Comparison of ENCODE assay signal across 8 mouse cellular contexts in genomic region chr11:97684766-97685165, GRCm38 (mm10). TPM values are rescaled to one million over a fixed set of nuclear protein-coding genes. Genes with fewer than 3 reads are reported as not detected.
DNase-seq lines count a peak whose midpoint lies in the region; ATAC-seq and TF ChIP-seq lines count a peak whose summit lies in the region.

No protein-coding gene starts in this region.

- no peak overlapping the region for H3K9ac ChIP-seq in limb, embryonic 12.5 days (replicated peaks)
- H3K9ac ChIP-seq in embryonic facial prominence, embryonic 14.5 days (ENCODE audit: low read depth, low read length), result no peak overlapping the region
- no peak overlapping the region for H3K9ac ChIP-seq in kidney, postnatal 0 days (ENCODE audit: low read depth, low read length)

- peak overlapping the region; percentile 89 for H3K4me2 ChIP-seq in limb, embryonic 12.5 days
- peak overlapping the region; percentile 71; the same call in 1 of the 2 replicates for H3K4me2 ChIP-seq in embryonic facial prominence, embryonic 14.5 days (ENCODE audit: low read depth, low read length)
- H3K4me2 ChIP-seq in kidney, postnatal 0 days (ENCODE audit: low read length), result no peak overlapping the region

- ATAC-seq in limb, embryonic 12.5 days (ENCODE audit: insufficient number of reproducible peaks, insufficient read depth, low FRiP score, low TSS enrichment, low read depth), result no peak
- ATAC-seq in embryonic facial prominence, embryonic 14.5 days (ENCODE audit: low read depth), result no peak
- ATAC-seq in kidney, postnatal 0 days (replicated peaks; ENCODE audit: low FRiP score, low read depth), result no peak
- no peak for ATAC-seq in granulocyte monocyte progenitor cell, adult 5-6 weeks (replicated peaks; ENCODE audit: poor library complexity, severe bottlenecking)

- H3K4me3 ChIP-seq in limb, embryonic 12.5 days (replicated peaks), result 0 out of 2 replicates have a peak overlapping the region, but pooled peaks have one; percentile 44
- no peak overlapping the region for H3K4me3 ChIP-seq in limb, embryonic 10.5 days
- no peak overlapping the region for H3K4me3 ChIP-seq in embryonic facial prominence, embryonic 14.5 days (ENCODE audit: low read depth, low read length)
- H3K4me3 ChIP-seq in kidney, postnatal 0 days (replicated peaks; ENCODE audit: low read depth, low read length), result no peak overlapping the region

- 36% methylated on average over 7 of the region's 7 CpGs for WGBS in limb, embryonic 12.5 days
- WGBS in limb, embryonic 10.5 days, result 39% methylated on average over 7 of the region's 7 CpGs
- 37% methylated on average over 6 of the region's 7 CpGs for WGBS in embryonic facial prominence, embryonic 14.5 days
- WGBS in kidney, postnatal 0 days, result 28% methylated on average over 7 of the region's 7 CpGs

- no peaks in the 10 kb centered on the region for H3K9me3 ChIP-seq in limb, embryonic 12.5 days
- H3K9me3 ChIP-seq in limb, embryonic 10.5 days (replicated peaks), result no peaks in the 10 kb centered on the region
- no peaks in the 10 kb centered on the region for H3K9me3 ChIP-seq in embryonic facial prominence, embryonic 14.5 days (ENCODE audit: control insufficient read depth, low read length)
- no peaks in the 10 kb centered on the region for H3K9me3 ChIP-seq in kidney, postnatal 0 days (replicated peaks; ENCODE audit: low read length)

- H3K27ac ChIP-seq in limb, embryonic 12.5 days, result peak overlapping the region; percentile 31; the same call in 1 of the 2 replicates
- H3K27ac ChIP-seq in limb, embryonic 10.5 days, result no peak overlapping the region
- no peak overlapping the region for H3K27ac ChIP-seq in embryonic facial prominence, embryonic 14.5 days (replicated peaks; ENCODE audit: low read depth, low read length)
- H3K27ac ChIP-seq in kidney, postnatal 0 days, result peak overlapping the region; percentile 70

- no peaks in the 10 kb centered on the region for H3K27me3 ChIP-seq in limb, embryonic 12.5 days
- H3K27me3 ChIP-seq in limb, embryonic 10.5 days (ENCODE audit: low read depth, poor library complexity, severe bottlenecking), result no peaks in the 10 kb centered on the region
- H3K27me3 ChIP-seq in embryonic facial prominence, embryonic 14.5 days (replicated peaks; ENCODE audit: control insufficient read depth, insufficient read depth, low read length), result no peaks in the 10 kb centered on the region
- H3K27me3 ChIP-seq in kidney, postnatal 0 days (ENCODE audit: insufficient read depth, low read length), result no peaks in the 10 kb centered on the region

- peaks cover 64% of the 10 kb centered on the region for H3K36me3 ChIP-seq in limb, embryonic 12.5 days
- peaks cover 66% of the 10 kb centered on the region for H3K36me3 ChIP-seq in limb, embryonic 10.5 days
- H3K36me3 ChIP-seq in embryonic facial prominence, embryonic 14.5 days (ENCODE audit: control insufficient read depth, insufficient read depth, low read length), result peaks cover 49% of the 10 kb centered on the region
- peaks cover 21% of the 10 kb centered on the region for H3K36me3 ChIP-seq in kidney, postnatal 0 days (ENCODE audit: insufficient read depth, low read length)

- DNase-seq in adrenal gland, postnatal 14 days, result peak; percentile 59
- DNase-seq in adrenal gland, adult 18-20 months (ENCODE audit: low spot score in 2 of 2), result no peak
- no peak for DNase-seq in limb, embryonic 10.5 days (ENCODE audit: low spot score)
- DNase-seq in embryonic facial prominence, embryonic 14.5 days (ENCODE audit: low spot score), result no peak
- DNase-seq in kidney, postnatal 0 days (ENCODE audit: low spot score), result no peak
- DNase-seq in urinary bladder, adult 18-20 months (ENCODE audit: low spot score in 2 of 2), result no peak

- TF ChIP-seq CTCF in kidney, postnatal 0 days (IDR thresholded peaks at IDR 0.05; ENCODE audit: low read depth), result no peak

- peaks cover 27% of the 10 kb centered on the region for H3K4me1 ChIP-seq in limb, embryonic 12.5 days (replicated peaks)
- peaks cover 30% of the 10 kb centered on the region for H3K4me1 ChIP-seq in limb, embryonic 10.5 days
- 0 out of 2 replicates have a peak, but pooled peaks cover 3% of the 10 kb centered on the region for H3K4me1 ChIP-seq in embryonic facial prominence, embryonic 14.5 days (ENCODE audit: control insufficient read depth, insufficient read depth, low read length)
- peaks cover 22% of the 10 kb centered on the region; the same call in 1 of the 2 replicates for H3K4me1 ChIP-seq in kidney, postnatal 0 days (replicated peaks; ENCODE audit: insufficient read depth, low read length)

RNA-seq across cellular contexts. Expression of gene Cisd3, which starts 0.9 kb away (rescaled TPM):
- 277 and 297 TPM in 2 replicates for total RNA-seq in adrenal gland, postnatal 14 days (2021)
- 100 to 1,000 TPM; 165 to 273 TPM for total RNA-seq in adrenal gland, adult 18-20 months (2021)
- polyA plus RNA-seq in limb, embryonic 12.5 days (2016; fragmentation: Nextera tagmentation; extraction: Ambion mirVana), result 10.0 and 11.3 TPM in 2 replicates
- polyA plus RNA-seq in limb, embryonic 10.5 days (2016; fragmentation: Nextera tagmentation; extraction: Ambion mirVana), result 9.4 and 15.3 TPM in 2 replicates
- 24.5 and 29.3 TPM in 2 replicates for polyA plus RNA-seq in embryonic facial prominence, embryonic 14.5 days (2014; fragmentation: Nextera tagmentation; extraction: Ambion mirVana)
- 69.2 and 70.9 TPM in 2 replicates for polyA plus RNA-seq in kidney, postnatal 0 days (2015; fragmentation: Nextera tagmentation; extraction: Ambion mirVana)
- total RNA-seq in granulocyte monocyte progenitor cell, adult 5-6 weeks (2014; fragmentation: Nextera tagmentation), result 48.1 and 62.9 TPM in 2 replicates
- total RNA-seq in granulocyte monocyte progenitor cell, adult 5-6 weeks (2017), result 0.82 and 6.5 TPM in 2 replicates

RNA-seq across cellular contexts. Expression of gene Pcgf2, which starts 15.5 kb away (rescaled TPM):
- 28.1 and 32.6 TPM in 2 replicates for total RNA-seq in adrenal gland, postnatal 14 days (2021)
- total RNA-seq in adrenal gland, adult 18-20 months (2021), result 10 to 100 TPM; 18.6 to 19.5 TPM
- 20.2 and 20.3 TPM in 2 replicates for polyA plus RNA-seq in limb, embryonic 12.5 days (2016; fragmentation: Nextera tagmentation; extraction: Ambion mirVana)
- polyA plus RNA-seq in limb, embryonic 10.5 days (2016; fragmentation: Nextera tagmentation; extraction: Ambion mirVana), result 21.0 and 21.5 TPM in 2 replicates
- 12.7 and 13.2 TPM in 2 replicates for polyA plus RNA-seq in embryonic facial prominence, embryonic 14.5 days (2014; fragmentation: Nextera tagmentation; extraction: Ambion mirVana)
- 10.4 and 11.4 TPM in 2 replicates for polyA plus RNA-seq in kidney, postnatal 0 days (2015; fragmentation: Nextera tagmentation; extraction: Ambion mirVana)
- 6.3 and 14.3 TPM in 2 replicates for total RNA-seq in granulocyte monocyte progenitor cell, adult 5-6 weeks (2014; fragmentation: Nextera tagmentation)
- total RNA-seq in granulocyte monocyte progenitor cell, adult 5-6 weeks (2017), result 1.8 and 2.8 TPM in 2 replicates

RNA-seq across cellular contexts. Expression of gene Psmb3, which starts 18.4 kb away (rescaled TPM):
- 216 and 225 TPM in 2 replicates for total RNA-seq in adrenal gland, postnatal 14 days (2021)
- 100 to 1,000 TPM; 221 to 238 TPM for total RNA-seq in adrenal gland, adult 18-20 months (2021)
- polyA plus RNA-seq in limb, embryonic 12.5 days (2016; fragmentation: Nextera tagmentation; extraction: Ambion mirVana), result 481 TPM in 2 replicates
- 626 and 675 TPM in 2 replicates for polyA plus RNA-seq in limb, embryonic 10.5 days (2016; fragmentation: Nextera tagmentation; extraction: Ambion mirVana)
- polyA plus RNA-seq in embryonic facial prominence, embryonic 14.5 days (2014; fragmentation: Nextera tagmentation; extraction: Ambion mirVana), result 474 and 478 TPM in 2 replicates
- polyA plus RNA-seq in kidney, postnatal 0 days (2015; fragmentation: Nextera tagmentation; extraction: Ambion mirVana), result 504 and 541 TPM in 2 replicates
- 181 and 283 TPM in 2 replicates for total RNA-seq in granulocyte monocyte progenitor cell, adult 5-6 weeks (2014; fragmentation: Nextera tagmentation)
- total RNA-seq in granulocyte monocyte progenitor cell, adult 5-6 weeks (2017), result 168 and 196 TPM in 2 replicates

RNA-seq across cellular contexts. Expression of gene Mllt6, which starts 21.6 kb away (rescaled TPM):
- total RNA-seq in adrenal gland, postnatal 14 days (2021), result 37.0 and 45.2 TPM in 2 replicates
- total RNA-seq in adrenal gland, adult 18-20 months (2021), result 10 to 100 TPM; 42.4 to 44.0 TPM
- 2.8 and 2.9 TPM in 2 replicates for polyA plus RNA-seq in limb, embryonic 12.5 days (2016; fragmentation: Nextera tagmentation; extraction: Ambion mirVana)
- polyA plus RNA-seq in limb, embryonic 10.5 days (2016; fragmentation: Nextera tagmentation; extraction: Ambion mirVana), result 2.5 TPM in 2 replicates
- polyA plus RNA-seq in embryonic facial prominence, embryonic 14.5 days (2014; fragmentation: Nextera tagmentation; extraction: Ambion mirVana), result 3.5 and 4.5 TPM in 2 replicates
- 2.3 TPM in 2 replicates for polyA plus RNA-seq in kidney, postnatal 0 days (2015; fragmentation: Nextera tagmentation; extraction: Ambion mirVana)
- total RNA-seq in granulocyte monocyte progenitor cell, adult 5-6 weeks (2014; fragmentation: Nextera tagmentation), result 5.7 and 8.5 TPM in 2 replicates
- total RNA-seq in granulocyte monocyte progenitor cell, adult 5-6 weeks (2017), result 4.9 and 6.5 TPM in 2 replicates

RNA-seq across cellular contexts. Expression of gene Epop, which starts 55.3 kb away (rescaled TPM):
- 6.3 and 6.4 TPM in 2 replicates for total RNA-seq in adrenal gland, postnatal 14 days (2021)
- 1 to 10 TPM; 5.5 to 8.2 TPM for total RNA-seq in adrenal gland, adult 18-20 months (2021)
- polyA plus RNA-seq in limb, embryonic 12.5 days (2016; fragmentation: Nextera tagmentation; extraction: Ambion mirVana), result 16.4 and 16.9 TPM in 2 replicates
- polyA plus RNA-seq in limb, embryonic 10.5 days (2016; fragmentation: Nextera tagmentation; extraction: Ambion mirVana), result 16.1 and 23.8 TPM in 2 replicates
- 2.4 and 3.4 TPM in 2 replicates for polyA plus RNA-seq in embryonic facial prominence, embryonic 14.5 days (2014; fragmentation: Nextera tagmentation; extraction: Ambion mirVana)
- 2.9 and 4.1 TPM in 2 replicates for polyA plus RNA-seq in kidney, postnatal 0 days (2015; fragmentation: Nextera tagmentation; extraction: Ambion mirVana)
- 7.5 and 8.1 TPM in 2 replicates for total RNA-seq in granulocyte monocyte progenitor cell, adult 5-6 weeks (2014; fragmentation: Nextera tagmentation)
- total RNA-seq in granulocyte monocyte progenitor cell, adult 5-6 weeks (2017), result 1.6 and 2.5 TPM in 2 replicates

Comparison
In these comparisons a context has a peak if more than half of its experiments do, and no peak if none do; other contexts are left out.
1. H3K27ac ChIP-seq: peak in limb, embryonic 12.5 days (single experiment) and kidney, postnatal 0 days (single experiment); none in limb, embryonic 10.5 days (single experiment) and embryonic facial prominence, embryonic 14.5 days (single experiment).